Mouse (Mus musculus) liver, embryonic 11.5 days (tissue): Measurements from ENCODE around the gene Phactr3. TPM values are rescaled to one million over a fixed set of nuclear protein-coding genes. Genes with fewer than 3 reads are reported as not detected.
"Not testable (repeated sequence)": the region's sequence is repeated elsewhere in the genome, so short reads cannot be mapped to it uniquely, and the experiment has no call there.

ENCODE experiments used
- ATAC-seq: fragments of 200-750 bp; cut with Nextera tagmentation; replicated peaks from 2 replicates; pipeline ENCODE4 v1.8.0; 2017; ENCODE audit warnings: moderate number of reproducible peaks, mild to moderate bottlenecking, moderate TSS enrichment, moderate library complexity; ENCODE audit not compliant: low FRiP score
- DNase-seq: peaks from one replicate; pipeline ENCODE4 v3.0.0-alpha.2; 2017; ENCODE audit warnings: low spot score
- H3K27ac ChIP-seq: fragments of 300-500 bp; sonication (generic); 2 replicates; pipeline ENCODE4 v1.5.1; 2014; ENCODE audit warnings: mild to moderate bottlenecking, low read depth, low read length, control low read depth
- H3K27me3 ChIP-seq: fragments of 300-500 bp; sonication (generic); replicated peaks from 2 replicates; pipeline ENCODE4 v1.6.1; 2014; ENCODE audit warnings: low read length, mixed read lengths; ENCODE audit not compliant: control insufficient read depth, insufficient read depth
- H3K36me3 ChIP-seq: fragments of 300-500 bp; sonication (generic); 2 replicates; pipeline ENCODE4 v1.6.1; 2014; ENCODE audit warnings: mild to moderate bottlenecking, low read length, moderate library complexity, mixed read lengths; ENCODE audit not compliant: control insufficient read depth, insufficient read depth
- H3K4me1 ChIP-seq: fragments of 300-500 bp; sonication (generic); replicated peaks from 2 replicates; pipeline ENCODE4 v1.6.1; 2014; ENCODE audit warnings: low read length, mixed read lengths; ENCODE audit not compliant: control insufficient read depth, insufficient read depth
- H3K4me2 ChIP-seq: fragments of 300-500 bp; sonication (generic); 2 replicates; pipeline ENCODE4 v1.6.1; 2014; ENCODE audit warnings: mild to moderate bottlenecking, control low read depth, moderate library complexity
- H3K4me3 ChIP-seq: fragments of 300-500 bp; sonication (generic); 2 replicates; pipeline ENCODE4 v1.5.1; 2014; ENCODE audit warnings: low read depth, low read length, control low read depth
- H3K9ac ChIP-seq: fragments of 300-500 bp; sonication (generic); 2 replicates; pipeline ENCODE4 v1.6.1; 2014; ENCODE audit warnings: low read depth, low read length, control low read depth
- H3K9me3 ChIP-seq: fragments of 300-500 bp; sonication (generic); 2 replicates; pipeline ENCODE4 v1.6.1; 2016; ENCODE audit warnings: low read length, inconsistent platforms, mixed read lengths; ENCODE audit not compliant: control insufficient read depth
- WGBS: fragments of 180-500 bp; shearing (Covaris S2); extraction: QIAGEN DNeasy Blood & Tissue Kit; methylation state at CpG from one replicate; pipeline ENCODE4 v1.1.7; 2014; 5-methylcytosine and 5-hydroxymethylcytosine counted together
- polyA plus RNA-seq: library from polyadenylated mRNA; unstranded; fragments of >200 nt; fragmentation: Nextera tagmentation; extraction: Ambion mirVana; gene quantifications from 2 replicates; pipeline ENCODE4 v1.2.1, GENCODE M21; 2014

Gene Phactr3
- polyA plus RNA-seq, 1 experiment from 2014 or later = 0.90 TPM

DNA sequence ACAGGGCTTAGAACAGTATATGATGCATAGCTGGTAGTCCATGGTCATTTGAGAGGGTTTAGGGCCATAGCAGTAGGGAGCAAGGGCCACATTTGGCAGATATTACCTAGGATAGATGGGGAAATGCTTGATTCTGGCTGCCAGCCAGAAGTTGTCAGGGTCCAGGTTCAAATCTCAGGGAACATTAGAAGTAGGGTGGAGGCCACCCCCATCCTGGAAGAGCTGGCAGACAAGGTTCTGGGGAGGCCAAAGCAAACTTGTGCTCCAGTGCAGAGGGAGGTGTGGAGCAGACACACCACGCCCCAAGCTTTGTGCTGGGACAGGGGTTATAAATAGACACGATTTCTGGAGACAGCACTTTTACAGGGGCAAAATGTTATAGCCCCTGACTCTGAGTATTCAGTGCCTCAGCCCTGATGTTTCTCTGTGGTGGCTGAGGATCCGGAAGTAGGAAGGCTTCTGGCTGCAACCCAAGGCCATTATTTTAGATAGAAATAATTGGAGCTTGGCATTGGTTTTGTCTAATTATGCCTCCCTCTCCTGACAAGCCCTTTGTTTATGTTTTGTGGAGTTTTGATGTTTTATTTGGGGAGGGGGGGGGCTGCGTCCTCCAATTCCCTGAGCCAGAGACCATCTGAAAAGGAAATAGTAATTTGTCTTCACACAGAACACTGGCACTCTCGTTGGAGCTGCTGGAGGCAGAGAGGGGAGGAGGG is 208.1 kb downstream of the Phactr3 start:
- Histone ChIP-seq H3K27ac (no peak overlapping the region), H3K36me3 (no peaks in the 10 kb centered on the region), H3K27me3 (no peaks in the 10 kb centered on the region), H3K9me3 (no peaks in the 10 kb centered on the region), H3K4me2 (no peak overlapping the region), H3K4me3 (no peak overlapping the region), H3K9ac (no peak overlapping the region), H3K4me1 (no peaks in the 10 kb centered on the region)
- 29% methylated on average over 5 of the region's 5 CpGs for WGBS
- no peak for DNase-seq
- no peak for ATAC-seq

DNA sequence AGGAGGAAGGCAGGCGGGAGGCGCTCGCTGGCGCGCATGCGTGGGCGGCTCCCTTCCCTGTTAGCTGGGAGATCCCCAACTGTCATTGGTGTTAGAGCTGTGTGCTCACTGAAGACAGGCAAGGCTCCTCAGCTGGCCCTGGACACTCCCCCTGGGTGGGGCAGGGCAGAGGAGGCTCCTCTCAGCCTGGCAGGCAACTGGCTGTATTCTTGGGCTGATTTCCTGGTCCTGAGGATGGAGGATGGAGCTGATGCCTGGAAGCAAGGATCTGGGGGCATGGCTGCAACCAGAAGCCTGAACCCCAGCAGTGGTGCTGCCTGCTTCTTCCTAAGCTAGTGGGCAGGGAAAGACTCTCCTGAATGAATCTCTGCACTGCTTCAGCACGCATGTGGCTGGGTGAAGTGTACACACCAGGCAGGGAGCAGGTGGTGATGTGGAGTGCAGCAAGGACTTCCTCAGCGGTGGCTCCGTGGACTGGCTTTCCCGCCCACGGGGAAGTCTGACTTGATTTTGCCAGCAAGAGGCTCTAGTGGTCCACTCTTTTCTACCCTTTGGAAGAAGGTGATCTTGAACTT is 208.8 kb downstream of the Phactr3 start:
- peak; percentile 73 for ATAC-seq

DNA sequence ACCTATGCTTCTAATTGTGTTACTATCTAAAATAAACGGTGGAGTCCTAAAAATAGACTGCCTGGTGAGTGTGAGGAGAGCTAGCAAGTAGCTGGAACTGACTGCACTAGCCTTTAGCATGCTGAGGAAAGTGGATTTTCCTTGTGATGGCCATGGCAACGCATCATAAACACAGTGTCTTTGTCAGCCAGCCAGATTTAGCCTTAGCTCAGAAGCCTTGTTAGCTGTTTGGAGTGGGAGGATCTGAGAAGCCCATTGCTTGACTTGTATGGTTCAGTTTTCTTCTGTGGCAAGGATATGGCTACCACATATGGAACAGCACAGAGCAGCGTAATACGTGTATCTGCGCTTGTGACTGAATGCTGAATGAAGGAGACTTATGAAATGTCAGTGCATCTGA is 210.8 kb downstream of the Phactr3 start:
- H3K9me3 ChIP-seq = no peaks in the 10 kb centered on the region
- no peaks in the 10 kb centered on the region for H3K36me3 ChIP-seq
- no peaks in the 10 kb centered on the region for H3K27me3 ChIP-seq
- no peak overlapping the region for H3K4me2 ChIP-seq
- H3K9ac ChIP-seq = no peak overlapping the region
- H3K4me3 ChIP-seq = no peak overlapping the region
- DNase-seq = no peak
- WGBS = 73% methylated on average over 5 of the region's 5 CpGs
- H3K4me1 ChIP-seq = no peaks in the 10 kb centered on the region
- no peak overlapping the region for H3K27ac ChIP-seq
- no peak for ATAC-seq

More for the DNA sequence above, 208.8 kb downstream of the Phactr3 start:
- Histone ChIP-seq H3K4me3 (no peak overlapping the region), H3K9ac (no peak overlapping the region), H3K27me3 (no peaks in the 10 kb centered on the region), H3K4me1 (no peaks in the 10 kb centered on the region), H3K36me3 (no peaks in the 10 kb centered on the region), H3K27ac (no peak overlapping the region), H3K4me2 (no peak overlapping the region), H3K9me3 (no peaks in the 10 kb centered on the region)
- DNase-seq = peak; percentile 50
- WGBS = 13% methylated on average over 12 of the region's 12 CpGs

DNA sequence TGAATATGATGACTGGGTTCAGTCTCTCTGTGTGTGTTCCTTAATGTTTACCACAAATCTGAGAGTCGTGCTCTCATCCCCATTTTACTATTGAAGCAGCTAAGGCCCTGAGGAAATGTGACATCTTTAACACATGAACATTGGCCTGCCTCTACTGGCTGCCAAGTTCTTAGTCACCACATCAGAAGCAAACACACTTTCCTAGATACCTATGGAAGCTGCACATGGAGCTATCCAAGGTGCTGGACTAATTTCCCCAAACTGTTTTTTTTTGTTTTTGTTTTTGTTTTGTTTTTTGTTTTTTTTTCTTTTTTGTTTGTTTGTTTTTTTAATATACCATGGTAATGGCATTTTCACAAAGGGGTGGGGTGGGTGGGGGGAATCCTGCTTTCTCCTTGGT is 211.2 kb downstream of the Phactr3 start:
- H3K36me3 ChIP-seq = no peaks in the 10 kb centered on the region
- 64% methylated on average over 1 of the region's 1 CpGs for WGBS
- H3K9me3 ChIP-seq = no peaks in the 10 kb centered on the region
- H3K27ac ChIP-seq = no peak overlapping the region
- H3K9ac ChIP-seq = no peak overlapping the region
- DNase-seq (no peak), ATAC-seq (no peak)
- no peak overlapping the region for H3K4me2 ChIP-seq
- no peak overlapping the region for H3K4me3 ChIP-seq
- H3K4me1 ChIP-seq = no peaks in the 10 kb centered on the region
- no peaks in the 10 kb centered on the region for H3K27me3 ChIP-seq

DNA sequence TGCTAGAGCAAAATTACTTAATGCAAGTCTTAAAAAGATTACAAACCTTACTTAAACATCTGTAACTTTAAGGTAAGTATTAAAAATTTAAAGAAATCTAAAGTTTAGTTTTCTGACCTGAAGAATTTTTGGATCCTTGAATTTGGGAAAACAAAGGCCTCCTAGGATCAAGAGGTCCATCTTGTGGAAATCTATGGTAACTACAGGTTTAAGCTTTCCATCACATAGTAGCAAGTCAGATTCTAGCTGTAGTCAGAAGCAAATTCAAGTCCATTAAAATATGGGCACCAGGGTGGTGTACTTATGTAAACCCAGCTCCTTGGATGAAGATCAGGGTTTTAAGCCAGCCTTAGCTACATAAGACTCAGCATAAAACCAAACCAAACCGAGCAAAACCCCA is 219.1 kb downstream of the Phactr3 start:
- Histone ChIP-seq H3K27me3 (no peaks in the 10 kb centered on the region), H3K36me3 (no peaks in the 10 kb centered on the region), H3K9me3 (no peaks in the 10 kb centered on the region), H3K4me1 (no peaks in the 10 kb centered on the region), H3K9ac (no peak overlapping the region), H3K4me3 (no peak overlapping the region), H3K4me2 (no peak overlapping the region), H3K27ac (no peak overlapping the region)
- 27% methylated on average over 1 of the region's 1 CpGs for WGBS
- ATAC-seq (no peak), DNase-seq (no peak)

DNA sequence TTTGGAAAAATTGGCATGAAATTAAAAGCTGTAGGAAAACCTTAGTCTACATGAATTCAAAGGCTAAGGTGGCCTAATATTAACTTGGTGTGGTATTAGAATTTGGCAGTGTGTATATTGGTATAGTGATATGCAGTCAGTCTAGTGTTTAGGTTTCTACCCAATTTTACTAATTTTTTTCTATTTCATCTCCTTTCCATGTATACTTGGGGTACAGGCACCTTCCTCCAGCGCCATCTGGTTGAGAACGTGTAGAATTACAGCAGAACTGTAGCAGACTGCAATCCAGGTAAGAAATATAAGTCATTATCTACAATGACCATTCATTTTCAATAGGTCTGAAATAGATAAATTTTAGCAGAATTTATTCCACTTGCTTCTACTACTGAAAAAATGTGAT is 220.3 kb downstream of the Phactr3 start:
- H3K4me1 ChIP-seq = no peaks in the 10 kb centered on the region
- H3K27me3 ChIP-seq = no peaks in the 10 kb centered on the region
- H3K9me3 ChIP-seq = no peaks in the 10 kb centered on the region
- DNase-seq = no peak
- H3K4me3 ChIP-seq = no peak overlapping the region
- H3K36me3 ChIP-seq = no peaks in the 10 kb centered on the region
- H3K27ac ChIP-seq = no peak overlapping the region
- H3K4me2 ChIP-seq = no peak overlapping the region
- 0% methylated on average over 2 of the region's 2 CpGs for WGBS
- no peak overlapping the region for H3K9ac ChIP-seq
- no peak for ATAC-seq

DNA sequence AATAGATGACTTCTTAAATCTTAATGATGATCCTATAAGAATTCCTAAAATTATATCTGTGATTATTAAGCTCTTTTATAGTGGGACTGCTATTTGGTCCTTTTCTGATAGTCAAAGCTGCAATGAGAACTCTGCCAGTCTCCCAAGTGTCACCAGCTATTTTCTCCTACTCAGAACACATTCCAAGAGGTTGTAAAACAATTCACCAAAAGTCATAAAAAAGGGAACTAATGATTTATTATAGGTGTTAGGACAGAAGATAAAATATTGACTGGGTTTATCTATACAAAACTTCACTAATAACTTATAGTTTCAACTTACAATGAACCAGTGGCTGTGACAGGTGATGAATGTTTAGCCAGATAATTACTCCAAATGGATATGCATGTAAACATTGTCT is 223.3 kb downstream of the Phactr3 start:
- DNase-seq, H3K4me3 ChIP-seq, H3K27me3 ChIP-seq, H3K9ac ChIP-seq, H3K4me1 ChIP-seq, H3K9me3 ChIP-seq, H3K4me2 ChIP-seq, ATAC-seq, H3K27ac ChIP-seq, H3K36me3 ChIP-seq: not testable (repeated sequence)

DNA sequence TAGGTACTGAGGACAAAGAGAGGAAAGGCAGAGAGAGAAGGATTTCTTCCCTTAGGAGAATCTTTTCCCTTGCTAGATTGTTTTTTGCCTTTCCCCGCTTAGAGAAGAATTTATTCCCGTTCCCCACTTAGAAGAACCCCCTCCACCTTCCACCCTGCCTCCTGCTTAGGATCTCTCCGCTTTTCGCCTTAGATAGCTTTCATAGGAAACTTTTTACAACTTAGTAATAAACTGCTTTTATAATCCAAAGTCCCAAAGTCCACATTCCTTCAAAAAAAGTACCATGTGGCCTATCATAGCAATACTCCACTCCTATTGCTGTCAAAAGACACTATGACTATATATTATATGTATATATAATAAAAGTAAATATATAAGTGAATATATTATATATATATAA is 223.8 kb downstream of the Phactr3 start:
- ATAC-seq = no peak
- Histone ChIP-seq H3K4me3 (no peak overlapping the region), H3K9me3 (no peaks in the 10 kb centered on the region)

More for the DNA sequence above, 223.8 kb downstream of the Phactr3 start:
- WGBS = 73% methylated on average over 4 of the region's 4 CpGs
- H3K9ac ChIP-seq = no peak overlapping the region
- H3K4me1 ChIP-seq = no peaks in the 10 kb centered on the region
- H3K27me3 ChIP-seq = no peaks in the 10 kb centered on the region
- DNase-seq = no peak
- no peaks in the 10 kb centered on the region for H3K36me3 ChIP-seq
- H3K27ac ChIP-seq = no peak overlapping the region
- no peak overlapping the region for H3K4me2 ChIP-seq
